11 mouse cellular contexts compared by ENCODE assay signal in genomic region chr8:119670419-119671091, GRCm38 (mm10). TPM values are rescaled to one million over a fixed set of nuclear protein-coding genes. Genes with fewer than 3 reads are reported as not detected.
A peak's percentile ranks its signal among the peaks of the same experiment; 100 is the strongest.
DNase-seq lines count a peak whose midpoint lies in the region; ATAC-seq and TF ChIP-seq lines count a peak whose summit lies in the region.
"Had no signal": no experiment of that assay in that cellular context is flagged by ENCODE, and none has a peak within 500 bp of the region (broad histone marks: within the 10 kb centered on the region; RNA-seq: fewer than 3 reads in every experiment).

No protein-coding gene starts in this region.

- H3K9me3 ChIP-seq in kidney, embryonic 14.5 days (ENCODE audit: control insufficient read depth, low read length), result no peaks in the 10 kb centered on the region
- H3K9me3 ChIP-seq in kidney, postnatal 0 days (replicated peaks; ENCODE audit: low read length), result no peaks in the 10 kb centered on the region

- ATAC-seq in kidney, embryonic 14.5 days (ENCODE audit: low FRiP score, low TSS enrichment), result no peak
- no peak for ATAC-seq in kidney, postnatal 0 days (replicated peaks; ENCODE audit: low FRiP score, low read depth)

- H3K4me2 ChIP-seq in kidney, embryonic 14.5 days (replicated peaks; ENCODE audit: low read depth, low read length), result no peak overlapping the region; the same call in 1 of the 2 replicates
- H3K4me2 ChIP-seq in kidney, postnatal 0 days (ENCODE audit: low read length), result no peak overlapping the region

- TF ChIP-seq CTCF in kidney, postnatal 0 days (IDR thresholded peaks at IDR 0.05; ENCODE audit: low read depth), result no peak
- TF ChIP-seq CTCF in thymus, adult 2 months (IDR thresholded peaks at IDR 0.05; ENCODE audit: borderline replicate concordance, control insufficient read depth, extremely low read depth, insufficient read depth, low read length, poor library complexity), result no peak

- no peaks in the 10 kb centered on the region for H3K27me3 ChIP-seq in kidney, embryonic 14.5 days (ENCODE audit: control insufficient read depth, insufficient read depth, low read length)
- H3K27me3 ChIP-seq in kidney, postnatal 0 days (ENCODE audit: insufficient read depth, low read length), result no peaks in the 10 kb centered on the region
- no peaks in the 10 kb centered on the region; the same call in 1 of the 2 replicates for H3K27me3 ChIP-seq in thymus, adult 2 months (ENCODE audit: control insufficient read depth, insufficient read depth, low read length)

- H3K4me3 ChIP-seq in kidney, embryonic 14.5 days (ENCODE audit: low read length), result no peak overlapping the region
- H3K4me3 ChIP-seq in kidney, postnatal 0 days (replicated peaks; ENCODE audit: low read depth, low read length), result no peak overlapping the region
- no peak overlapping the region for H3K4me3 ChIP-seq in thymus, adult 2 months (ENCODE audit: control insufficient read depth, insufficient read depth, low read length)

- H3K27ac ChIP-seq in kidney, embryonic 14.5 days (ENCODE audit: low read depth, low read length), result no peak overlapping the region
- H3K27ac ChIP-seq in kidney, postnatal 0 days, result no peak overlapping the region
- no peak overlapping the region for H3K27ac ChIP-seq in thymus, adult 2 months (ENCODE audit: control insufficient read depth, insufficient read depth, low read length)

- 52% methylated on average over 16 of the region's 16 CpGs for WGBS in kidney, embryonic 14.5 days
- WGBS in kidney, postnatal 0 days, result 39% methylated on average over 16 of the region's 16 CpGs
- 79% methylated on average over 16 of the region's 16 CpGs for WGBS in thymus, adult 2 months

- no peak overlapping the region for H3K9ac ChIP-seq in kidney, embryonic 14.5 days (ENCODE audit: low read depth, low read length)
- H3K9ac ChIP-seq in kidney, postnatal 0 days (ENCODE audit: low read depth, low read length), result no peak overlapping the region

- H3K4me1 ChIP-seq in kidney, embryonic 14.5 days (ENCODE audit: control insufficient read depth, insufficient read depth, low read length), result peaks cover 17% of the 10 kb centered on the region
- H3K4me1 ChIP-seq in kidney, postnatal 0 days (replicated peaks; ENCODE audit: insufficient read depth, low read length), result peaks cover 13% of the 10 kb centered on the region; the same call in 1 of the 2 replicates
- peaks cover 5% of the 10 kb centered on the region; the same call in 1 of the 2 replicates for H3K4me1 ChIP-seq in thymus, adult 2 months (replicated peaks; ENCODE audit: control insufficient read depth, insufficient read depth, low read length)

- no peak for TF ChIP-seq POLR2A in thymus, adult 2 months (IDR thresholded peaks at IDR 0.05; ENCODE audit: control insufficient read depth, extremely low read depth, insufficient read depth, low read length, poor library complexity)

- peak; percentile 43 for DNase-seq in kidney, adult 11 months
- peak; percentile 75 to 85 for DNase-seq in heart, adult 18-20 months
- DNase-seq in kidney, postnatal 0 days (ENCODE audit: low spot score), result peak; percentile 40
- peak; percentile 92 for DNase-seq in skeletal muscle tissue, adult 2 months (ENCODE audit: low read depth, low spot score)
- DNase-seq in ovary, postnatal 36 days (ENCODE audit: low spot score), result no peak
- DNase-seq in thymus, postnatal 36 days, result no peak
- DNase-seq in thymus, adult 2 months, result no peak

- H3K36me3 ChIP-seq in kidney, embryonic 14.5 days (ENCODE audit: control insufficient read depth, insufficient read depth, low read length), result no peaks in the 10 kb centered on the region
- no peaks in the 10 kb centered on the region for H3K36me3 ChIP-seq in kidney, postnatal 0 days (ENCODE audit: insufficient read depth, low read length)
- no peaks in the 10 kb centered on the region for H3K36me3 ChIP-seq in thymus, adult 2 months (ENCODE audit: control insufficient read depth, insufficient read depth, low read length)

RNA-seq across cellular contexts. Expression of gene Wfdc1, which starts 4.4 kb away (rescaled TPM):
- 1.8 and 1.9 TPM in 2 replicates for polyA plus RNA-seq in kidney, embryonic 14.5 days (2014; fragmentation: Nextera tagmentation; extraction: Ambion mirVana)
- 10 to 100 TPM; 26.5 to 28.0 TPM for total RNA-seq in heart, adult 18-20 months (2021)
- 6.2 and 6.9 TPM in 2 replicates for polyA plus RNA-seq in kidney, postnatal 0 days (2015; fragmentation: Nextera tagmentation; extraction: Ambion mirVana)
- 5.9 and 7.4 TPM in 2 replicates for polyA plus RNA-seq in thymus, adult 2 months (2012; rRNA removed)
- total RNA-seq: CH12.LX; common myeloid progenitor, adult 5-6 weeks had no signal

RNA-seq across cellular contexts. Expression of gene Atp2c2, which starts 29.3 kb away (rescaled TPM):
- 0.97 and 1.2 TPM in 2 replicates for polyA plus RNA-seq in kidney, embryonic 14.5 days (2014; fragmentation: Nextera tagmentation; extraction: Ambion mirVana)
- under 1 TPM; 0.12 to 0.21 TPM for total RNA-seq in heart, adult 18-20 months (2021)
- polyA plus RNA-seq in kidney, postnatal 0 days (2015; fragmentation: Nextera tagmentation; extraction: Ambion mirVana), result 1.3 and 1.6 TPM in 2 replicates
- 0.16 and 0.19 TPM in 2 replicates for polyA plus RNA-seq in thymus, adult 2 months (2012; rRNA removed)
- total RNA-seq: CH12.LX; common myeloid progenitor, adult 5-6 weeks had no signal

RNA-seq across cellular contexts. Expression of gene Kcng4, which starts 35.1 kb away (rescaled TPM):
- polyA plus RNA-seq in kidney, embryonic 14.5 days (2014; fragmentation: Nextera tagmentation; extraction: Ambion mirVana), result 0.22 TPM in 1 of 2 replicates, not detected in the other
- total RNA-seq in heart, adult 18-20 months (2021), result under 1 TPM in 1 of 2 experiments, not detected in 1; 0.15 TPM
- polyA plus RNA-seq in kidney, postnatal 0 days (2015; fragmentation: Nextera tagmentation; extraction: Ambion mirVana), result 0.14 and 0.28 TPM in 2 replicates
- polyA plus RNA-seq in thymus, adult 2 months (2012; rRNA removed), result 0.32 and 0.47 TPM in 2 replicates
- total RNA-seq: CH12.LX; common myeloid progenitor, adult 5-6 weeks had no signal

RNA-seq across cellular contexts. Expression of gene Adad2, which starts 58.0 kb away (rescaled TPM):
- 0.29 TPM in 1 of 2 replicates, not detected in the other for polyA plus RNA-seq in kidney, embryonic 14.5 days (2014; fragmentation: Nextera tagmentation; extraction: Ambion mirVana)
- total RNA-seq in heart, adult 18-20 months (2021), result not detected
- polyA plus RNA-seq in kidney, postnatal 0 days (2015; fragmentation: Nextera tagmentation; extraction: Ambion mirVana), result not detected in 2 replicates
- polyA plus RNA-seq in thymus, adult 2 months (2012; rRNA removed), result 0.22 and 0.34 TPM in 2 replicates
- total RNA-seq: CH12.LX; common myeloid progenitor, adult 5-6 weeks had no signal
- polyA plus RNA-seq: spleen, adult 2 months had no signal

Comparison
In these comparisons a context has a peak if more than half of its experiments do, and no peak if none do; other contexts are left out.
1. DNase-seq: peak in kidney, adult 11 months (single experiment), heart, adult 18-20 months (2 of 2), kidney, postnatal 0 days (single experiment) and skeletal muscle tissue, adult 2 months (single experiment); none in ovary, postnatal 36 days (single experiment), thymus, postnatal 36 days (0 of 2) and thymus, adult 2 months (single experiment).